ENCODE assay signal across 19 mouse cellular contexts in the genomic region with DNA sequence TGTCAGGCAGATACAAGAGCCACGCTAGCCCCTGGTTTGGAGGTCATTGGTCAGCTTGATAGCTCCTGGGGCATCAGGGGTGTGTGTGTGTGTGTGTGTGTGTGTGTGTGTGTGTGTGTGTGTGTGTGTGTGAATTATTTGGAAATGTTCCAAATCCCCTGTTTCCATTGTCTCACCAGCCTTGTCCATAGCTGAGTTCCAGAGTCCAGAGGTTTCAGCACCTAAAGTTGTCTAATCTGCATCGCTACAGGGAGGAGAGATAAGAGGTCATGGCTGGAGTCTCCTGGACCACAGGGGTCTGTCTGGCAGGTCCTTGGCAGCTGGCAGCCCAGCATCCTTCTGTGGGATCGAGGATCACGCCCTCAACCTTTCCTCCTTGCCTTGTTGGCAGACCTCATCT.
"Had no signal": no experiment of that assay in that cellular context is flagged by ENCODE, and none has a peak within 500 bp of the region (broad histone marks: within the 10 kb centered on the region; RNA-seq: fewer than 3 reads in every experiment).

No protein-coding gene starts in this region.

- H3K4me3 ChIP-seq: hindbrain, embryonic 15.5 days; limb, embryonic 12.5 days; limb, embryonic 15.5 days; midbrain, embryonic 12.5 days; midbrain, embryonic 15.5 days; neural tube, embryonic 12.5 days; neural tube, embryonic 15.5 days; stomach, embryonic 15.5 days had no signal

- H3K4me2 ChIP-seq: hindbrain, embryonic 15.5 days; limb, embryonic 12.5 days; limb, embryonic 15.5 days; lung, embryonic 14.5 days; midbrain, embryonic 12.5 days; midbrain, embryonic 15.5 days; neural tube, embryonic 12.5 days; neural tube, embryonic 15.5 days; stomach, embryonic 15.5 days had no signal

- H3K27me3 ChIP-seq: hindbrain, embryonic 15.5 days; limb, embryonic 12.5 days; limb, embryonic 15.5 days; midbrain, embryonic 12.5 days; midbrain, embryonic 15.5 days; neural tube, embryonic 12.5 days; neural tube, embryonic 15.5 days; stomach, embryonic 15.5 days had no signal

- H3K9ac ChIP-seq: hindbrain, embryonic 15.5 days; limb, embryonic 12.5 days; limb, embryonic 15.5 days; liver, embryonic 14.5 days; lung, embryonic 14.5 days; midbrain, embryonic 12.5 days; midbrain, embryonic 15.5 days; neural tube, embryonic 12.5 days; neural tube, embryonic 15.5 days; stomach, embryonic 15.5 days had no signal

- H3K27ac ChIP-seq: hindbrain, embryonic 15.5 days; limb, embryonic 12.5 days; limb, embryonic 15.5 days; liver, embryonic 14.5 days; macrophage; midbrain, embryonic 12.5 days; midbrain, embryonic 15.5 days; neural tube, embryonic 12.5 days; neural tube, embryonic 15.5 days; stomach, embryonic 15.5 days had no signal

- H3K9me3 ChIP-seq: hindbrain, embryonic 15.5 days; limb, embryonic 12.5 days; limb, embryonic 15.5 days; midbrain, embryonic 12.5 days; midbrain, embryonic 15.5 days; neural tube, embryonic 12.5 days; neural tube, embryonic 15.5 days; stomach, embryonic 15.5 days had no signal

- ATAC-seq: midbrain, embryonic 15.5 days had no signal

- H3K36me3 ChIP-seq: hindbrain, embryonic 15.5 days; limb, embryonic 12.5 days; limb, embryonic 15.5 days; midbrain, embryonic 12.5 days; midbrain, embryonic 15.5 days; neural tube, embryonic 12.5 days; neural tube, embryonic 15.5 days; stomach, embryonic 15.5 days had no signal

- H3K4me1 ChIP-seq: hindbrain, embryonic 15.5 days; limb, embryonic 12.5 days; limb, embryonic 15.5 days; midbrain, embryonic 12.5 days; midbrain, embryonic 15.5 days; neural tube, embryonic 12.5 days; neural tube, embryonic 15.5 days; stomach, embryonic 15.5 days had no signal

- DNase-seq: kidney, adult 2 months; kidney, postnatal 25 days; left cerebral cortex, postnatal 4 days; lung, embryonic 14.5 days; right cerebral cortex, adult 18-20 months; right cerebral cortex, postnatal 14 days; right cerebral cortex, postnatal 4 days; spleen, adult 18-20 months; thymus, postnatal 25 days had no signal
